Mouse (Mus musculus) limb, embryonic 10.5 days (tissue): Measurements from ENCODE around the gene Vezt. TPM values are rescaled to one million over a fixed set of nuclear protein-coding genes. Genes with fewer than 3 reads are reported as not detected.

ENCODE experiments used
- DNase-seq: peaks from one replicate; pipeline ENCODE4 v3.0.0-alpha.2; 2017; ENCODE audit warnings: low spot score
- H3K27ac ChIP-seq: fragments of 300-500 bp; sonication (generic); 2 replicates; pipeline ENCODE4 v1.5.1; 2016; ENCODE audit warnings: mild to moderate bottlenecking
- H3K27me3 ChIP-seq: fragments of 300-500 bp; sonication (generic); 2 replicates; pipeline ENCODE4 v1.6.1; 2016; ENCODE audit warnings: low read depth, mild to moderate bottlenecking; ENCODE audit not compliant: poor library complexity, severe bottlenecking
- H3K36me3 ChIP-seq: fragments of 300-500 bp; sonication (generic); 2 replicates; pipeline ENCODE4 v1.6.1; 2016; ENCODE audit warnings: mild to moderate bottlenecking, moderate library complexity
- H3K4me1 ChIP-seq: fragments of 300-500 bp; sonication (generic); 2 replicates; pipeline ENCODE4 v1.6.1; 2016
- H3K4me3 ChIP-seq: fragments of 300-500 bp; sonication (generic); 2 replicates; pipeline ENCODE4 v1.5.1; 2016; ENCODE audit warnings: mild to moderate bottlenecking, moderate library complexity
- H3K9me3 ChIP-seq: fragments of 300-500 bp; sonication (generic); replicated peaks from 2 replicates; pipeline ENCODE4 v1.6.1; 2016; ENCODE audit warnings: mild to moderate bottlenecking
- WGBS: fragments of 180-500 bp; shearing (Covaris S2); methylation state at CpG from one replicate; pipeline ENCODE4 v1.1.7; 2016; 5-methylcytosine and 5-hydroxymethylcytosine counted together
- microRNA counts: library from miRNA; unstranded; fragments of <30 nt; microRNA quantifications from one replicate; lab custom pipeline; 2017
- microRNA-seq: library from miRNA; unstranded; fragments of <30 nt; microRNA quantifications from one replicate; pipeline ENCODE4, GENCODE M21; 2017
- polyA plus RNA-seq: library from polyadenylated mRNA; unstranded; fragments of >200 nt; fragmentation: Nextera tagmentation; extraction: Ambion mirVana; gene quantifications from 2 replicates; pipeline ENCODE4 v1.2.1, GENCODE M21; 2016

Gene Vezt
- polyA plus RNA-seq, 1 experiment from 2014 or later: 25.9 TPM

GRCm38 (mm10) chr10:93889976-93890375 is 145.6 kb downstream of the Vezt start:
- H3K27ac ChIP-seq: peak overlapping the region; percentile 93
- peak overlapping the region; percentile 85 for H3K4me3 ChIP-seq
- peaks cover 26% of the 10 kb centered on the region for H3K36me3 ChIP-seq
- WGBS: 2% methylated on average over 22 of the region's 22 CpGs
- H3K9me3 ChIP-seq: no peaks in the 10 kb centered on the region
- H3K27me3 ChIP-seq: no peaks in the 10 kb centered on the region
- H3K4me1 ChIP-seq: peaks cover 10% of the 10 kb centered on the region
- no peak for DNase-seq

GRCm38 (mm10) chr10:93889579-93889950 is 146.1 kb downstream of the Vezt start:
- Histone ChIP-seq H3K4me1 (peaks cover 10% of the 10 kb centered on the region), H3K27ac (peak overlapping the region; percentile 93), H3K36me3 (peaks cover 30% of the 10 kb centered on the region), H3K27me3 (no peaks in the 10 kb centered on the region), H3K4me3 (peak overlapping the region; percentile 85), H3K9me3 (no peaks in the 10 kb centered on the region)
- under 1% methylated on average over 25 of the region's 30 CpGs for WGBS
- peak; percentile 91 for DNase-seq

MicroRNAs encoded within 50 kb of the gene (microRNA counts, 519-probe panel; counts per million panel counts)
- microRNA mmu-miR-331-3p (lab: Ali Mortazavi, UCI) (4,310 counts per million, percentile 82 among the panel's probes with 10 or more counts), microRNA mmu-miR-331-5p (lab: Ali Mortazavi, UCI) (684 counts per million, percentile 72 among the panel's probes with 10 or more counts)

Small RNAs within 50 kb of the gene (microRNA-seq; reads per million reads assigned to microRNA genes)
- 102 reads per million, percentile 48 among the genes with 10 or more reads in this experiment for gene Mir331

Other genes with a start within 250 kb of the Vezt start
- 1.0 and 1.1 TPM in 2 replicates for gene Usp44, start 204.3 kb downstream of the Vezt start, polyA plus RNA-seq
- gene Metap2, start 138.7 kb downstream of the Vezt start, polyA plus RNA-seq: 221 and 241 TPM in 2 replicates
- 4.0 and 4.5 TPM in 2 replicates for gene Fgd6, start 184 bp upstream of the Vezt start, polyA plus RNA-seq
- gene Nr2c1, start 112.2 kb upstream of the Vezt start, polyA plus RNA-seq: 12.1 and 12.7 TPM in 2 replicates
- gene Ndufa12, start 162.9 kb upstream of the Vezt start, polyA plus RNA-seq: 495 and 559 TPM in 2 replicates